Mouse (Mus musculus) embryonic facial prominence, embryonic 12.5 days (tissue): ENCODE measurements around the gene Abcd4. TPM values are rescaled to one million over a fixed set of nuclear protein-coding genes. Genes with fewer than 3 reads are reported as not detected.

Experiments
- ATAC-seq: fragments of 200-750 bp; cut with Nextera tagmentation; 2 replicates; pipeline ENCODE4 v1.8.0; 2017; ENCODE audit not compliant: insufficient number of reproducible peaks, insufficient read depth, low FRiP score, low TSS enrichment
- H3K27ac ChIP-seq: fragments of 300-500 bp; sonication (generic); 2 replicates; pipeline ENCODE4 v1.5.1; 2016; ENCODE audit warnings: mild to moderate bottlenecking
- H3K27me3 ChIP-seq: fragments of 300-500 bp; sonication (generic); 2 replicates; pipeline ENCODE4 v1.6.1; 2016; ENCODE audit warnings: mild to moderate bottlenecking, moderate library complexity
- H3K36me3 ChIP-seq: fragments of 300-500 bp; sonication (generic); 2 replicates; pipeline ENCODE4 v1.6.1; 2016; ENCODE audit warnings: mild to moderate bottlenecking
- H3K4me1 ChIP-seq: fragments of 300-500 bp; sonication (generic); 2 replicates; pipeline ENCODE4 v1.6.1; 2016
- H3K4me2 ChIP-seq: fragments of 300-500 bp; sonication (generic); replicated peaks from 2 replicates; pipeline ENCODE4 v1.6.1; 2016; ENCODE audit warnings: mild to moderate bottlenecking, moderate library complexity
- H3K4me3 ChIP-seq: fragments of 300-500 bp; sonication (generic); 2 replicates; pipeline ENCODE4 v1.5.1; 2016; ENCODE audit warnings: mild to moderate bottlenecking
- H3K9ac ChIP-seq: fragments of 300-500 bp; sonication (generic); 2 replicates; pipeline ENCODE4 v1.6.1; 2016; ENCODE audit warnings: mild to moderate bottlenecking, moderate library complexity
- H3K9me3 ChIP-seq: fragments of 300-500 bp; sonication (generic); 2 replicates; pipeline ENCODE4 v1.6.1; 2016; ENCODE audit warnings: mild to moderate bottlenecking, moderate library complexity
- WGBS: fragments of 180-500 bp; shearing (Covaris S2); methylation state at CpG from one replicate; pipeline ENCODE4 v1.1.7; 2016; 5-methylcytosine and 5-hydroxymethylcytosine counted together
- polyA plus RNA-seq: library from polyadenylated mRNA; unstranded; fragments of >200 nt; fragmentation: Nextera tagmentation; extraction: Ambion mirVana; gene quantifications from 2 replicates; pipeline ENCODE4 v1.2.1, GENCODE M21; 2016

The Abcd4 gene
- 15.8 and 16.0 TPM in 2 replicates for polyA plus RNA-seq

DNA sequence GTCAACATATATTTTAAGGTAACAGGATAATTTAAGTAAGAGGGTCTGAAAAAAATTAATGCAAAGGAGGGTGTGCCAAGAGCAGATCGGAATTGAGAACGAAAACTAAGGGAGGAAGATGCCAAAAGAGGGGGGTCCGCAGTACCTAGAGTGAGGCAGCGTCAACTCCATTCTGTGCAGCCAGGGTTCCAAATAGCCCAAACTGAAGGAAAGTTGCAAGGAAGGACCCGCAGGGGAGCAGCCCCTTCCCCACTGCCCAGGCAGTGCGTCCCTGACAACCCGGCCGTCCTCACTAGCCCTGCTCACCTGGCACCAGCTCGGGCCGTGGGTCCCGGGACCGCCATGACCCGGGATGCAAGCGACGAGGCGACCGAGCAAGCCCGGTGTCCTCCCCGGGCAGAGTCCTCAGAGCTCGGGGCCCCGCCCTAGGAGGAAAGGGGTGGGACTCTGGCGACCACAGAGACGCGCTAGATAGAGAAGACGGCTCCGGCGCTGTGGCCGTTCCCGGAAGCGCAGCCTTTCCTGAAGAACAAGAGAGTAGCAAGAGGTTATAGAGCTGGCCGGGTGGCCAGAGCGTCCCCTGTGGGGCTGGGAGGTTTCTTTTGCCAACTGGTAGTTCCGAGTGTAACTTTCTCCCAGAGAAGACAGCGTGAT lies at the start of gene Abcd4:
TSS of gene Abcd4 (minus strand) at position 437 of the 654 bp plus-strand sequence.
- Histone ChIP-seq H3K4me2 (peak within 1 kb of the TSS; percentile 56), H3K4me1 (no peaks in the 10 kb centered on the region), H3K27ac (0 out of 2 replicates have a peak within 1 kb of the TSS, but pooled peaks have one; percentile 17), H3K9me3 (no peaks in the 10 kb centered on the region), H3K27me3 (peaks cover 2% of the 10 kb centered on the region; the same call in 1 of the 2 replicates), H3K36me3 (no peaks in the 10 kb centered on the region), H3K9ac (peak within 1 kb of the TSS; percentile 76), H3K4me3 (peak within 1 kb of the TSS; percentile 75)
- under 1% methylated on average over 34 of the region's 34 CpGs for WGBS
- peak; percentile 97 for ATAC-seq

DNA sequence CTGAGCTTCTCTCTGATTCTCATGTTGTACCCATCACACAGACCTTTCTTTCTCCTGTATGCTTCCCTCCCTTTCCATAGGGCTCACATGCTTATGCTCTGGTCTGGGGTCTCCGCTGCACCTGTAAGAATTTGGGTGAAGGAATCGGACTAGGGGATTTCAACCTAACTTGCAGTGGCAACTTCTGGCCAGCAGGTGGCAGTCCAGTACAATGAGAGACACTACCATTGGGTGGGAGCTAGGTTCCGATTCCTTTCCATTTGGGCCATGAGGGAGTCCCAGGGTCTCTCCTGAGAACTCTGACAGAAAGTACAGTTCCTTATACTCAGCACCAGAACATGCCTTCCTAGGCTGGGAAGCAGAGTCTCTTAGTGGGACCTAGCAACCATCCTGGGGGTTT lies 36.7 kb upstream of the Abcd4 start:
- H3K4me3 ChIP-seq: no peak overlapping the region
- no peak overlapping the region for H3K9ac ChIP-seq
- no peak for ATAC-seq
- H3K9me3 ChIP-seq: no peaks in the 10 kb centered on the region
- no peaks in the 10 kb centered on the region for H3K4me1 ChIP-seq
- no peaks in the 10 kb centered on the region for H3K36me3 ChIP-seq
- peaks cover 13% of the 10 kb centered on the region; the same call in 1 of the 2 replicates for H3K27me3 ChIP-seq
- WGBS: 13% methylated on average over 3 of the region's 3 CpGs
- no peak overlapping the region for H3K27ac ChIP-seq
- no peak overlapping the region for H3K4me2 ChIP-seq

DNA sequence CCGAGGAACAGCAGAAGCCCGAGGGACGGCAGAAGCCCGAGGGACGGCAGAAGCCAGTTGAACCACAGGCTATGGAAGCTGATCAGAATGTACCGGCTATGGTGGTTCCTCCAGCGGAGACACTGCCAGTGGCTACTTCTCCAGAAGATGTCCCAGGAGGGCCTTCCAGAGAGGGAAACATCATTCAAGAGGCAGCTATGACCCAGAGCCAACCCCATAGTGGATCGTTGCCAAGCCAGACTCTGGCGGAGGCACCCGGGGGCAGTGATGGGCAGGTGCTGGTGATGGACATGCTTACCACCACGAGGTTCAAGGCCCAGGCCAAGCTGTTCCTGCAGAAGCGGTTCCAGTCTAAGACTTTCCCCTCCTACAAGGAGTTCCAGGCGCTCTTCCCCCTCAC lies 33.0 kb upstream of the Abcd4 start:
- no peak for ATAC-seq
- no peak overlapping the region for H3K9ac ChIP-seq
- no peak overlapping the region for H3K4me2 ChIP-seq
- no peaks in the 10 kb centered on the region for H3K4me1 ChIP-seq
- peaks cover 13% of the 10 kb centered on the region; the same call in 1 of the 2 replicates for H3K27me3 ChIP-seq
- H3K4me3 ChIP-seq: no peak overlapping the region
- no peaks in the 10 kb centered on the region for H3K36me3 ChIP-seq
- no peaks in the 10 kb centered on the region for H3K9me3 ChIP-seq
- 84% methylated on average over 13 of the region's 13 CpGs for WGBS
- H3K27ac ChIP-seq: no peak overlapping the region

DNA sequence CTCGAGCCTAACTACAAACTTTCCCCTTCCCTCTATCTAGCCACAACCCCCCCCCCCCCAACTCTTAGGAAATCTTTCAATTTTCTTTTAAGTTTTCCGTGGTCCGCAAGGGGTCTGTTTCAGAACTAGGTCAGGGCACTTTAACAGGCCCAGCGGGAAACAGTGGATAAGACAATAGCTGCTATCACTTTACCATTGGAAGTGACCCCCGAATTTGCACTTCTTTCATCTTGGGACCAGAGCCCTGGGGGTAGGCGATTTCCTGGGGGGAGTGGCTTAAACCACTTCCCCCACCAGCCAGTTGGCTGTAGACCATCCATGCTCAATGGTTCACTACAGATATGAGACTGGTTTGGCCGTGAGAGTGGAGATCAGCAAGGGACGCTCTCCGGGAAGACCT lies 23.4 kb upstream of the Abcd4 start, which contains the start of gene Vrtn:
TSS of gene Vrtn (plus strand) at position 366 of the 400 bp plus-strand sequence.
- WGBS: 3% methylated on average over 9 of the region's 9 CpGs
- no peaks in the 10 kb centered on the region for H3K4me1 ChIP-seq
- ATAC-seq: no peak
- no peaks in the 10 kb centered on the region for H3K36me3 ChIP-seq
- no peak within 1 kb of the TSS for H3K27ac ChIP-seq
- H3K9ac ChIP-seq: no peak within 1 kb of the TSS
- no peak within 1 kb of the TSS for H3K4me3 ChIP-seq
- peaks cover 56% of the 10 kb centered on the region for H3K27me3 ChIP-seq
- no peaks in the 10 kb centered on the region for H3K9me3 ChIP-seq
- no peak within 1 kb of the TSS for H3K4me2 ChIP-seq

DNA sequence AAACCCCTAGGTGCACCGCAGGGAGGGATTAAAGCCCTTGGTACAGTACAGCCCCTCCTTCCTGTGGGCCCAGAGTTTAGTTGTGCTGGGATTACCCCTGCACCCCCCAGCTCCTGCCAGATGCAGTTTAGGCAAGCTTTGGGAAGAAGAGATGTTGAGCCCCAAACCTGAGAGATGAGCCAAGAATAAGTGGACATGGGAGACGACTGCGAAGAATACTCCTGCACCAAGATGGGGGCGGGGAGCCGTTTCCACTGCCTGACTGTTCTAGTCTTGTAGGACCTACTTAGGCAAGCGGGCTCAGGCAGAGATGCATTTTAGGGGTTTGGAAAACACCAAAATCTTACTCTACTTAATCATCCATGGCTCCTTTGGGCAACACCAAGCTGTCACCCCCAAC lies 23.0 kb upstream of the Abcd4 start:
- Histone ChIP-seq H3K9ac (no peak overlapping the region), H3K4me1 (no peaks in the 10 kb centered on the region), H3K27ac (no peak overlapping the region), H3K27me3 (peaks cover 56% of the 10 kb centered on the region), H3K36me3 (no peaks in the 10 kb centered on the region), H3K4me3 (no peak overlapping the region), H3K9me3 (no peaks in the 10 kb centered on the region), H3K4me2 (no peak overlapping the region)
- 9% methylated on average over 5 of the region's 6 CpGs for WGBS
- ATAC-seq: no peak

DNA sequence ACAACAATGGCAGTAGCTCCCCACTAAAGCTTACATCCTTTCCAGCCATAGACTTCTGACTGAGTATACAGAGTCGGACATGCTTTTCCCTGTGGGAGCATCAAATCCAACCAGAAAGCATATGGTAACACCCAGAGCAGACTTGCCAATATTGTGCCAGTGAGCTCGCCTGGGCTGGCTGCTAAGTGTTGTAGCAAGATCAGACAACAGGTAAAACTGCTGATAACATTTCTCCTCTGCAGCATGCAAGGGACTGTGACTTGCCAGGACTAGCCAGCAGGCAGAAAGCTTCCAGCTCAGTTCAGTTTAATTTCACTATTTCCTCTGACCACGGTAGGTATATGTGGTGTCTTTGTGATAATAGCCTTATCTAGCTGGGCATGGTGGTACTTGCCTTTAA lies 14.7 kb upstream of the Abcd4 start:
- ATAC-seq: no peak

DNA sequence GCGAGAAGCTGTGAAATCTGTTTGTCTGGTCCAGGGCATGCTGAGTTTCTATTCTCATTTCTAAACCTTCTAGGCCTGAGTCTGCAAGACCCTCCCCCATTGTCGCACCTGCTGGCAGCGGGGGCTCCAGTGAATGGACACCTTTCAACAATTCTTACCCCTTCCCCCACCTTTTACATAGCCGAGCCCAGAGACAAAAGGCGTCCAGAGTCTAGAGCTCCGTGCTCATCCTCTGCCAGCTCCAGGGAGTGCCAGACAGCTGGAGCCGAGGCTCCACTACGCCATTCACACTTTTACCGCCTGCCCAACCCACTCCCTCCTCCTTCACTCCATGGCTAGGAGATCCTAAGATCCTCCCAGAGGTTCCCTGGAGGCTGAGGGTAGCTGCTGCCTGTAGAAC lies 7.9 kb upstream of the Abcd4 start:
- no peak overlapping the region for H3K9ac ChIP-seq
- WGBS: 5% methylated on average over 9 of the region's 9 CpGs
- H3K4me2 ChIP-seq: no peak overlapping the region
- no peaks in the 10 kb centered on the region for H3K4me1 ChIP-seq
- ATAC-seq: no peak
- H3K9me3 ChIP-seq: no peaks in the 10 kb centered on the region
- no peak overlapping the region for H3K4me3 ChIP-seq
- peaks cover 39% of the 10 kb centered on the region for H3K27me3 ChIP-seq
- H3K36me3 ChIP-seq: no peaks in the 10 kb centered on the region
- H3K27ac ChIP-seq: no peak overlapping the region

More for the DNA sequence above, 14.7 kb upstream of the Abcd4 start:
- H3K4me3 ChIP-seq: no peak overlapping the region
- no peaks in the 10 kb centered on the region for H3K4me1 ChIP-seq
- H3K4me2 ChIP-seq: no peak overlapping the region
- H3K9me3 ChIP-seq: no peaks in the 10 kb centered on the region
- no peak overlapping the region for H3K9ac ChIP-seq
- H3K27me3 ChIP-seq: no peaks in the 10 kb centered on the region
- WGBS: 63% methylated on average over 3 of the region's 3 CpGs
- H3K36me3 ChIP-seq: no peaks in the 10 kb centered on the region
- H3K27ac ChIP-seq: no peak overlapping the region

DNA sequence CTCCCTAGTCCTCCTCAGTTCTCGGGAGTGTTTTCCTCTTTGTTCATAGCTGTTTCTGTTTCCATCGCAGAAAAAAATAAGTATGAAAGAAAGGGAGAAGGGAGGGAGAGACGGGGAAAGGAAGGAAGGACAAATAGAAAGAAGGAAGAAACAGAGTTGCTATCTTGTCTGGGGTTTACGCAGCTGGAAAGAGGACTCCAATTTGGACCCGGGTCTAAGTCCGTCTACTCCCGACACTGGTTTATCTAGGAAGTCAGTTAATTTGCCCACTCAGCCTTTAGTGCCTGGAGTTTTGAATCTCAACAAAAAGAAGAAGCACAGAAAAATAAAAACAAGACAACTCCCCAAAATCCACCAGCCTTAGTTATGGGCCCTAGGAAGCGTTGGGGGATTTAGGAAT lies 7.4 kb upstream of the Abcd4 start:
- H3K36me3 ChIP-seq: no peaks in the 10 kb centered on the region
- H3K27me3 ChIP-seq: peaks cover 39% of the 10 kb centered on the region
- no peaks in the 10 kb centered on the region for H3K9me3 ChIP-seq
- H3K4me3 ChIP-seq: no peak overlapping the region
- no peak overlapping the region for H3K27ac ChIP-seq
- no peak overlapping the region for H3K4me2 ChIP-seq
- 19% methylated on average over 8 of the region's 8 CpGs for WGBS
- ATAC-seq: no peak
- no peak overlapping the region for H3K9ac ChIP-seq
- no peaks in the 10 kb centered on the region for H3K4me1 ChIP-seq

DNA sequence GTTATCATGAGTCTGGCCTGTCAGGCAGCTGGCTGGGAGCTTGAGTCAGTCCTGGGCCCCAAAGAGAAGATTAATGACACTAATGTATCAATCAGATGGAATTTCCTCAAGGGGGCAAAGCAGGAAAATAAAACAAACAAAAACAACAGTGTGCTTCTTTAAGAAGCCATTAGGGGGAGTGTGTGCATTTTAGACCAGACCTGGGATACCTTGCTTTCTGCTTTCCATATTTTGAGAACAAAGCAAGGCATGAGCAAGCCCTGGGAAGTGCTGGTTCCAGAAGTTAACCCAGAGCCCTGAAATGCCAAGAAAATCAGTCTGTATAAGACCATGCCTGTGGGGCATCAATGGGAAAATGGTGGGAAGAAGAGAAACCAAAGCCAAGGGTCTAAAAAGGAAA lies 3.8 kb upstream of the Abcd4 start:
- Histone ChIP-seq H3K4me2 (no peak overlapping the region), H3K36me3 (no peaks in the 10 kb centered on the region), H3K27me3 (peaks cover 31% of the 10 kb centered on the region), H3K4me3 (no peak overlapping the region), H3K27ac (no peak overlapping the region), H3K4me1 (no peaks in the 10 kb centered on the region), H3K9ac (no peak overlapping the region), H3K9me3 (no peaks in the 10 kb centered on the region)
- no peak for ATAC-seq

DNA sequence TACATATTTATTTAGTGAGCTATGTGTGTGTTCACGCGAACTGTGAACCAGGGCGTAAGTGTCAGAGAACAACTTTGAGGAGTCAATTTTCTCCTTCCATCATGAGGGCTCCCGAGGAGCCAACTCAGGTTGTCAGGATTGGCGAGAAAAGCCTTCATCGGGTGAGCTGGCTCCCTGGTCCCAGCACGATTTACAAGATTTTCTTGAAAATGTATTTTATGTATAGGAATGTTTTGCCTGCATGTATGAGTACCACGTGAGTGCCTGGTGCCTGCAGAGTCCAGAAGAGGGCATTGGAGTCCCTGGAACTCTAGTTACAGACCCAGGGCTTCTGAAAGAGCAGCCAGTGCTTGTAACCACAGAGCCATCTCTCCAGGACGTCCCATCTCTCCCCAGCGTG lies 450 bp upstream of the Abcd4 start:
- H3K27ac ChIP-seq: no peak overlapping the region
- peaks cover 3% of the 10 kb centered on the region; the same call in 1 of the 2 replicates for H3K27me3 ChIP-seq
- peak overlapping the region; percentile 48 for H3K9ac ChIP-seq
- 0 out of 2 replicates have a peak, but pooled peaks have one; percentile 70 for ATAC-seq
- WGBS: 6% methylated on average over 10 of the region's 10 CpGs
- H3K4me1 ChIP-seq: no peaks in the 10 kb centered on the region
- H3K9me3 ChIP-seq: no peaks in the 10 kb centered on the region
- H3K36me3 ChIP-seq: no peaks in the 10 kb centered on the region
- H3K4me3 ChIP-seq: peak overlapping the region; percentile 75
- peak overlapping the region; percentile 56 for H3K4me2 ChIP-seq

DNA sequence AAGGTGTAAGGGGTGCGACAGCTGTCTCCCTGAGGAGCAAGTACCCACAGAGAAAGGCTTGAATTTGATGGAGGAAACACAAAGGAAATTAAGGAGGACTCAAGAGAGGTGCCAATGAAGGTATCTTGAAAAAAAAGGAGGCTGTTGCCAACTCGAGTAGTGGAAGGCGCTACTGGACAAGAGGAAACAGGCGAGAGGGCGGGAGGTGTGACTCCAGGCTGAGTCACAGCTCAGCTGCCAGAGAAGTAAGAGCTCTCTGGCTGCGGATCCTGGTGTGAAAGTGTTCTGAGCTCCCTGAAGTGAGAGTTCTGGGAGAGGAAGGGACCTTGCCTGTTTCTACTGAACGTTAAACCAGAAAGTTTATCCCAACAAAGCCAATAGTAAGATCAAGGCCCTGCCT lies 2.7 kb downstream of the Abcd4 start:
- H3K36me3 ChIP-seq: 0 out of 2 replicates have a peak, but pooled peaks cover 3% of the 10 kb centered on the region

DNA sequence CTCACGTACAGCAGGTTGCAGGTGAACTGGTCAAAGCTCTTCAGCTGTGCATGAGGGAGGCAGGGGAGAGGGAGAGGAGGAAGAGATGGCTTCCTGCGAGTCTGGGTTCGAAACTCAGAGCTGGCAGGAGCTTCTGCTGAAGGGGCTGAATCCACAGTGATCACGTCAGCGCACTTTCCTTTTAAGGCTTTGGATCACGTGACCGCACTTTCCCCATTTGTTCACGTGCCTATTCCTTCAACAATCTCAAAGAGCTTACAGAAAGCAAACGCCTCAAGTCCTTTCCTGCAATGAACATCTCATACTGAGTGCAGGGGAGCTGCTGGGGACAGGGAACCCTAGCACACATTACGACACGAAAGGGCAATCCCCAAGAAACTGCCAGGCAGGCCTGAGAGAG lies 3.2 kb downstream of the Abcd4 start:
- H3K36me3 ChIP-seq: 0 out of 2 replicates have a peak, but pooled peaks cover 6% of the 10 kb centered on the region
- no peak overlapping the region for H3K9ac ChIP-seq
- H3K4me3 ChIP-seq: no peak overlapping the region
- WGBS: 85% methylated on average over 11 of the region's 11 CpGs
- H3K4me2 ChIP-seq: no peak overlapping the region
- no peaks in the 10 kb centered on the region for H3K4me1 ChIP-seq
- H3K27ac ChIP-seq: no peak overlapping the region
- no peaks in the 10 kb centered on the region for H3K9me3 ChIP-seq
- H3K27me3 ChIP-seq: no peaks in the 10 kb centered on the region
- no peak for ATAC-seq

More for the DNA sequence above, 2.7 kb downstream of the Abcd4 start:
- Histone ChIP-seq H3K9me3 (no peaks in the 10 kb centered on the region), H3K4me2 (no peak overlapping the region), H3K4me3 (no peak overlapping the region), H3K9ac (no peak overlapping the region), H3K27me3 (no peaks in the 10 kb centered on the region), H3K4me1 (no peaks in the 10 kb centered on the region), H3K27ac (no peak overlapping the region)
- 79% methylated on average over 7 of the region's 7 CpGs for WGBS
- ATAC-seq: no peak
